Mouse (Mus musculus) myocyte (in vitro differentiated cells): ENCODE measurements around the gene Rgs3. TPM values are rescaled to one million over a fixed set of nuclear protein-coding genes. Genes with fewer than 3 reads are reported as not detected.
A peak's percentile ranks its signal among the peaks of the same experiment; 100 is the strongest.

Experiments
- H3K27me3 ChIP-seq: one replicate; pipeline ENCODE4 v1.6.1; 2011; ENCODE audit not compliant: control insufficient read depth, insufficient read depth, insufficient read length
- H3K36me3 ChIP-seq: one replicate; pipeline ENCODE4 v1.6.1; 2011; ENCODE audit not compliant: control insufficient read depth, insufficient read depth
- H3K4me2 ChIP-seq: one replicate; pipeline ENCODE4 v1.6.1; 2011; ENCODE audit warnings: low read depth, control low read depth
- H3K4me3 ChIP-seq: one replicate; pipeline ENCODE4 v1.5.1; 2011; ENCODE audit warnings: mild to moderate bottlenecking, control low read depth, moderate library complexity
- H3K79me2 ChIP-seq: one replicate; pipeline ENCODE4 v1.6.1; 2011; ENCODE audit not compliant: control insufficient read depth, insufficient read depth
- H3ac ChIP-seq: one replicate; pipeline ENCODE4 v1.6.1; 2011; ENCODE audit not compliant: control insufficient read depth, insufficient read length
- CEBPB ChIP-seq: IDR thresholded peaks from 2 replicates; pipeline ENCODE4 v1.6.1; 2011; ENCODE audit warnings: mild to moderate bottlenecking, moderate library complexity; ENCODE audit not compliant: poor library complexity, insufficient read depth, severe bottlenecking
- E2F4 ChIP-seq: IDR thresholded peaks from one replicate; pipeline ENCODE4 v1.6.1; 2011; ENCODE audit warnings: mild to moderate bottlenecking, control low read depth, moderate library complexity; ENCODE audit not compliant: insufficient read depth
- MAX ChIP-seq: IDR thresholded peaks from one replicate; pipeline ENCODE4 v1.6.1; 2011; ENCODE audit warnings: low read depth, mild to moderate bottlenecking, control low read depth
- MYOD1 ChIP-seq, 3 experiments: IDR thresholded peaks; one replicate each; pipeline ENCODE4 v1.6.1; 2011; ENCODE audit warnings: control low read depth in 2 of 3, low read depth in 2 of 3, mild to moderate bottlenecking in 2 of 3, moderate library complexity in 1 of 3; ENCODE audit not compliant: insufficient read length in 2 of 3, control insufficient read depth in 1 of 3
- MYOG ChIP-seq, 3 experiments: IDR thresholded peaks; one replicate each; pipeline ENCODE4 v1.6.1; 2011; ENCODE audit warnings: control low read depth in 2 of 3, low read depth in 2 of 3, mild to moderate bottlenecking in 2 of 3; ENCODE audit not compliant: insufficient read length in 2 of 3, control insufficient read depth in 1 of 3, insufficient read depth in 1 of 3
- POLR2A ChIP-seq: IDR thresholded peaks from one replicate; pipeline ENCODE4 v1.6.1; 2011; ENCODE audit warnings: low read depth, mild to moderate bottlenecking, control low read depth, moderate library complexity; ENCODE audit not compliant: insufficient read length
- POLR2AphosphoS2 ChIP-seq: IDR thresholded peaks from one replicate; pipeline ENCODE4 v1.6.1; 2011; ENCODE audit warnings: low read depth, control low read depth; ENCODE audit not compliant: insufficient read length
- REST ChIP-seq: IDR thresholded peaks from one replicate; pipeline ENCODE4 v1.6.1; 2011; ENCODE audit warnings: mild to moderate bottlenecking, control low read depth, moderate library complexity; ENCODE audit not compliant: insufficient read depth, insufficient read length
- SRF ChIP-seq: IDR thresholded peaks from one replicate; pipeline ENCODE4 v1.6.1; 2011; ENCODE audit warnings: low read depth; ENCODE audit not compliant: control insufficient read depth, insufficient read length
- TCF12 ChIP-seq: IDR thresholded peaks from one replicate; pipeline ENCODE4 v1.6.1; 2011; ENCODE audit warnings: mild to moderate bottlenecking, control low read depth; ENCODE audit not compliant: poor library complexity, insufficient read depth, severe bottlenecking
- TCF3 ChIP-seq: IDR thresholded peaks from one replicate; pipeline ENCODE4 v1.6.1; 2011; ENCODE audit warnings: low read depth, control low read depth; ENCODE audit not compliant: insufficient read length
- USF1 ChIP-seq: IDR thresholded peaks from one replicate; pipeline ENCODE4 v1.6.1; 2011; ENCODE audit warnings: low read depth, mild to moderate bottlenecking, control low read depth, moderate library complexity
- polyA plus RNA-seq: library from polyadenylated mRNA; unstranded; fragments of >200 nt; fragmentation: generic; extraction: Trizol; gene quantifications from one replicate; pipeline ENCODE4 v1.2.1, GENCODE M21; 2012; ENCODE audit warnings: missing spikeins

The Rgs3 gene
- polyA plus RNA-seq, 1 experiment, result 40.4 TPM

DNA sequence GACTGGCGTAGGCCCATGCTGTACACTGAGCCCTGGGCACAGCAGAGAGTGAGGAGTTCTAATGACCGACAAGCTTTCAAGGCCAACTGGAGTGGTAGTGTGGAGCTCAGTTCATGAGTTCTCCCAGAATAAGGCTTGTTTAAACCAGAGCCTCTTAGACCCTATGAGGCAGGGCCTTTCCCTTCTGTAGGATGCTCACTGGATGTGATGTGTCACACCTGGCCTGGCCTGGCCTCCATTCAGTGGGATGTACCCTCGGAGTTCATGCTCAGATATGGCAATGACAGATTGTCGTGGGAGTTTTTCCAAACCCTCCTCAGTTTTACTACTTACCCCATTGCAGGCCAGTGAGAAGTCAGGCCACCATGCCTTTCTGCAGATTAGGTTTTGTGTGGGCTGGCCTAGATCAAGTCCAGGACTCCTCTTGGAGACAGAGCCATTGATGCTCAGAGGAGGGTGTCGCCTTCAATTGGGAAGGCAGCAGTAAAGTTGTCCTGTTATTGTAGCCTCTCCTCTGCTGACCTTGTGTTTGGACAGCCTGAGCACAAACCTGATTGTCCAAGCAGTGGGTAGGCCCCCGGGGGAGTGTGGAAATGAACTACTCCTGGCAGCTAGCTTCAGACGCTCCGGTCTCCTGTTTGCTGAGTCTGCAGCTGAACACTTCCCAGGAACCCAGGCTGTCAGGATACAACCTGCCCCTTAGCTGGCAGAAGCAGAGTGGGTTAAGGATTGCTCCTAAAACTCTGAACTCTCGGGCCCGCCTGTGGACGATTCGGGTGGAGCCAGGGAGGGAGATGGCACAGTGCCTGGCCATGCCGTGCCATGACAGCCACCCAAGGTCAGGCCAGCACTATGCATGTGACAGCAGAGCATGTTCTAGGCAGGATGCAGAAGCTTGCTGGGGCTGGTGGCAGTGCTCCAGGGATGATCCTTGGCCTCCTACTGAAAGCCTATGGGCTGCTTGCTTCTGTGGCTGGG, 109.7 kb downstream of the Rgs3 start:
- TF ChIP-seq SRF (no peak), TCF12 (no peak), POLR2A (no peak), REST (no peak), POLR2AphosphoS2 (no peak), CEBPB (no peak)
- Histone ChIP-seq H3K4me3 (no peak overlapping the region), H3K79me2 (no peaks in the 10 kb centered on the region)

DNA sequence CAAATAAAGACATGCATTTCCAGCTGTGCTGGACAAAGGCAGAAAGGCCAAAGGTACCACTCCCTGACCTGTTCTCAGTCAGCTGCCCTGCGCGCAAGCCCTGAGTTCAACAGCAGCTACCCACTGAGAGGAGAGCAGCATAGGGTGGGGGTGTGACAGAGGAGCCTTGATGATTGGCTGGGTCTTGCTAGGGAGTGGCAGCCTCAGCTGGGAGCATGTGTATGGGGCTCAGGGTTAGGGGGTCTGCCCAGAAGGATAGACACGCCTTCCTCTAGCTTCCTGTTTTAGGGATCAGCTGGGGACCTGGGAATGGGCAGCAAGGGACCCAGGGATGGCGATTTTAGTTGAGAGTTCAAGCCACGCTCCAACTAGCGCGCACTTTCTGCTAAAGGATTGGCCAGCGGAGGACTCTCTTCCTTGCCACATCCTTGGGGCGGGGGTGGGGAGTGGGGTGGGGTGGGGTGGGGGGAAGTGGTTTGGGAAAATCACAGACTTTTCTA, 113.9 kb downstream of the Rgs3 start:
- Histone ChIP-seq H3K27me3 (no peaks in the 10 kb centered on the region), H3K4me3 (peak overlapping the region; percentile 85), H3K4me2 (peak overlapping the region; percentile 61), H3K36me3 (peaks cover 2% of the 10 kb centered on the region), H3K79me2 (peaks cover 25% of the 10 kb centered on the region), H3ac (peak overlapping the region; percentile 48)
- TF ChIP-seq TCF12, result no peak
- TF ChIP-seq SRF, result no peak
- no peak for TF ChIP-seq REST
- no peak for TF ChIP-seq MYOG (IDR thresholded peaks at IDR 0.05; ENCODE audit: control insufficient read depth in 1 of 3, insufficient read depth in 1 of 3, insufficient read length in 2 of 3, low read depth in 2 of 3)
- TF ChIP-seq POLR2A, result no peak
- no peak for TF ChIP-seq E2F4
- no peak for TF ChIP-seq POLR2AphosphoS2
- TF ChIP-seq MYOD1 (IDR thresholded peaks at IDR 0.05; ENCODE audit: control insufficient read depth in 1 of 3, insufficient read length in 2 of 3, low read depth in 2 of 3), result no peak
- TF ChIP-seq TCF3, result no peak

More for the DNA sequence above, 109.7 kb downstream of the Rgs3 start:
- Histone ChIP-seq H3K27me3 (no peaks in the 10 kb centered on the region), H3ac (no peak overlapping the region), H3K36me3 (no peaks in the 10 kb centered on the region), H3K4me2 (no peak overlapping the region)

DNA sequence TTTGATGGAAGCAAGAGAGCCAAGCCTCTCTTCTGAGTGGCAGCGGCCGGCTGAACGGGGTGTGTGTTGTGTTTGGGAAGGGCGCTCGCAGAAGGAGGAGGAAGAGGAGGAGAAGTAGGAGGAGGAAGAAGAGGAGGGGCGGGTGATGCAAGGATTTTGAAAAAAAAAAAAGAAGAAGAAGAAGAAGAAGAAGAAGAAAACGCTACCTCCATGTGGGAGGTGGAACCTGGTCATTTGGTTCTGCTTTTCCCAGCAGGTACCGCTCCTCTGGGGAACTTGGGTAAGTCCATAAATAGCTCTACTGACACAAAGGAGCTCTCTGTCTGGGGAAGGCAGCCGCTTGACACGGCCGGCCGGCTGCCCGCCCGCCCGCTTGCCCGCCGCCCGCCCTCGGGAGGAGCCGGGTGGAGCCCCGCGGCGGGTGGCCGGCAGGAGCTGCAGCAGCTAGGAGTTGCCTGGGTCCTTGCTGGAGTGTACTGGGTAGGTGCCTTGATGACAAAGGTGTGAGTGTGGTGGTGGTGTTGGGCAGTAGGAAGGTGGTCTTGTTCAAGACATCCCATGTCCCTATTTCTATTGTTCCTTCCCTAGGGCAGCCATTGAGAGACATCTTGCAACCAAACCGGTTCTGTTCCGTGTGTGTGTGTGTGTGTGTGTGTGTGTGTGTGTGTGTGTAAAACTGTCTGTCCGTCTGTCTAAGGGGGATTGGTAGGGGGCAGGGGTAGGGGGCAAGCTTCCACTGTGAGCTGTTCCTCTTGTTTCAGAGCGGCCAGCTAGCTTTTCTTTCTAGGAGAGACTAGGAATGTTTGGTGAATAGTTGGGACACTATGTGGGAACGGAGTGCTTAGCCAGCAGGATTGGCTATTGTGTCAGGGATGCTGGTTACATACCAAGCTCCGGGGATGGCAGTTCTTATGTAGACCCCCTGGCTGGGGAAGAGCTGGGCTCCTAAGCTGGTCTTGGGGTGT, 114.7 kb downstream of the Rgs3 start:
- peak overlapping the region; percentile 48 for H3ac ChIP-seq
- H3K4me3 ChIP-seq, result peak overlapping the region; percentile 85
- no peaks in the 10 kb centered on the region for H3K27me3 ChIP-seq
- H3K36me3 ChIP-seq, result peaks cover 9% of the 10 kb centered on the region
- no peak for TF ChIP-seq E2F4
- 0 out of 2 replicates have a peak, but pooled peaks have one; percentile 17 for TF ChIP-seq CEBPB
- no peak for TF ChIP-seq USF1
- peak; percentile 55 for TF ChIP-seq POLR2A
- H3K79me2 ChIP-seq, result peaks cover 28% of the 10 kb centered on the region
- H3K4me2 ChIP-seq, result peak overlapping the region; percentile 93

DNA sequence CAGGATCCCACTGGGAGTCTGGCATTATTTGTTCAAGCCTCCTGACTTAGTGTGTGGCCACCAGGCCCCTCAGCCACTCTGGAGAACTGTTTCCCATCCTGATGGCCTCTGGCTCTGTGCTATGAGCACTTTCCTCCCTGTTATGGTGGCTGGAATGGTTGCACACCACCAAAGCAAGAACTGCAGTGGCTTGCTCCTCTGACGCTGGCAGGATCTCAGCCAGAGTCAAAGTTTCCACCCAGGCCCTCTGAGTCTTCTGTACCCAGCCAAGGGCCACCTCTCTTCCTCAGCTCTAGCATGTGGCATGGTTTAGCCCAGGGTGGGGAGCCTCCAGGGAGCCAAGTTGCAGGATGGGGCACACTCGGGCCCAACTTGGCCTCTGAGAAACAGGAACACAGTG, 115.7 kb downstream of the Rgs3 start:
- Histone ChIP-seq H3K79me2 (peaks cover 28% of the 10 kb centered on the region), H3K4me2 (peak overlapping the region; percentile 93), H3K36me3 (peaks cover 9% of the 10 kb centered on the region), H3K27me3 (no peaks in the 10 kb centered on the region), H3ac (peak overlapping the region; percentile 48), H3K4me3 (peak overlapping the region; percentile 85)
- TF ChIP-seq POLR2A, result no peak
- no peak for TF ChIP-seq MYOD1 (IDR thresholded peaks at IDR 0.05; ENCODE audit: control insufficient read depth in 1 of 3, insufficient read length in 2 of 3, low read depth in 2 of 3)
- TF ChIP-seq SRF, result no peak
- TF ChIP-seq USF1, result no peak
- no peak for TF ChIP-seq TCF3
- TF ChIP-seq MAX, result no peak
- TF ChIP-seq POLR2AphosphoS2, result no peak
- TF ChIP-seq MYOG (IDR thresholded peaks at IDR 0.05; ENCODE audit: control insufficient read depth in 1 of 3, insufficient read depth in 1 of 3, insufficient read length in 2 of 3, low read depth in 2 of 3), result no peak
- TF ChIP-seq E2F4, result no peak
- no peak for TF ChIP-seq REST
- no peak for TF ChIP-seq TCF12
- TF ChIP-seq CEBPB, result no peak
